Mouse (Mus musculus) E14TG2a.4 (cell line): ENCODE data around the gene Olfr71.

Experiments used
- CTCF ChIP-seq: conservative IDR thresholded peaks from 2 replicates; pipeline ENCODE4 v1.5.1; 2014; ENCODE audit warnings: low read length
- NANOG ChIP-seq: IDR thresholded peaks from 2 replicates; pipeline ENCODE4 v1.6.1; 2014; ENCODE audit warnings: borderline replicate concordance, low read length, mixed read lengths
- POU5F1 ChIP-seq: IDR thresholded peaks from 2 replicates; pipeline ENCODE4 v1.6.1; 2014; ENCODE audit warnings: low read length, borderline replicate concordance

DNA sequence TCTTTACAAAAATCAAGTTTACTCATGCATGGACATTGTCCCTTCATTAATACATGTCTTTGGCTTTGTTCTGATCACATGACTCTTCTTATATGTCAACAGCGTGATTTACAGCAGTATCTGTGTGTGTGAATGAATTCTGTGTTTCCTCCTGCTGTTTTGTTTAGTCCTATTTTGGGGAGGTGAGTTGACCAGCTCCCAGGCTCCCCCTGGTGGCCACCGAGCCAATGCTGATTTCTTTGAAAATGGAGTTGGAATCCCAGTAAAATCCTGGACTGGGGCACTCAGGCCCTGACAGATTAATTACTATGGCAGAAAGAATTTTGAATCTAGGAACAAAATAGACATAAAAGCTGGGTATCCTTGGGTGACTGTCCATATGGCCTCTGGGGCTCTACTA lies 1.8 kb upstream of the Olfr71 start:
- TF ChIP-seq CTCF (peak; percentile 85), POU5F1 (no peak), NANOG (no peak)
